Comparison of ENCODE assay signal across 11 mouse cellular contexts in the genomic region with DNA sequence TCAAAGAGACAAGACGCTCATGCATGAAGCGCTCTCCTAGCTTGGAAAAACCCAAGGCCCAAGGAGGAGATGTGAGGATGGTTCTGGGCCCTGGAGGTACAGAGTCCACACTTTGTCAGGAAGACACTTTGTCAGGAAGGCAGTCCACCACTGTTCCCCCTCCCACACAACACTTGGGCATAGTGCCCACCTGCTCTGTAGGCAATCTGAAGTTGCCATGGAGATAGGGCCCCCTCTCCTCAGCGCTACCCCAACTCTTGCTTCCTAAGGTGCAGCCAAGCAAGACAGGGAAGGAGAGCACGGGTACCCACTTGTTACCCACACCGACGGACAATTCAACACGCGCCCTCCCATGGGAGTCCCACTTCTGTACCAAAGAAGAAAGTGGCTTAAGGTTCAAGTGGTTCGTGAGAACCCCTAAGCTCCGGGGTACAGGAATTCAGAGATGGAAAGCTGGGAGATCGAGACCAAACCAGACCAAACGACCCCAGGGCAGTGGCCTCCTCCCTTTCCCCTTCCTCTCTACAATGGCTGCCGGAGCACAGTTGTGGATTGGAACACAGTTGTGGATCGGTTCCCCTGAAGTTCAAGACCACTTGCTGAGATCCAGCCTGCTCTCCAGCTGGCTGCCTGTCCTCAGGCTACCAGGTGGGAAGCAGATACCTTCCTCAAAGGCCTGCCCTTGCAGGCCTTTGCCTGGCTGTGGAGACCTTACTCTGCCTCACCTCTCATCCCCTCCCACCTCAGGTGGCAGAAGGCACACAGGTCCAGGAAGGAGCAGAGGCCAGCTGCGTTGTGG. TPM values are rescaled to one million over a fixed set of nuclear protein-coding genes. Genes with fewer than 3 reads are reported as not detected.
DNase-seq lines count a peak whose midpoint lies in the region; ATAC-seq and TF ChIP-seq lines count a peak whose summit lies in the region.
"Had no signal": no experiment of that assay in that cellular context is flagged by ENCODE, and none has a peak within 500 bp of the region (broad histone marks: within the 10 kb centered on the region; RNA-seq: fewer than 3 reads in every experiment).

No protein-coding gene starts in this region.

- H3K4me1 ChIP-seq in heart, embryonic 14.5 days (ENCODE audit: control insufficient read depth in 2 of 2, insufficient read depth in 2 of 2, low read length in 2 of 2): peaks cover 43 to 53% of the 10 kb centered on the region in 2 experiments
- peaks cover 56% of the 10 kb centered on the region for H3K4me1 ChIP-seq in heart, postnatal 0 days (ENCODE audit: control insufficient read depth, insufficient read depth)
- H3K4me1 ChIP-seq in small intestine, adult 2 months (ENCODE audit: control insufficient read depth, insufficient read depth, insufficient read length, low read length): peaks cover 18% of the 10 kb centered on the region

- H3K4me3 ChIP-seq in heart, embryonic 14.5 days (ENCODE audit: control insufficient read depth in 1 of 2, insufficient read depth in 1 of 2, low read depth in 1 of 2, low read length in 2 of 2): no peak overlapping the region
- no peak overlapping the region for H3K4me3 ChIP-seq in heart, postnatal 0 days (ENCODE audit: low read depth, low read length)
- H3K4me3 ChIP-seq in small intestine, adult 2 months (ENCODE audit: low read depth, low read length): no peak overlapping the region

- no peak for TF ChIP-seq POLR2A in small intestine, adult 2 months (IDR thresholded peaks at IDR 0.05; ENCODE audit: low read depth, low read length)

- DNase-seq in heart, postnatal 14 days: no peak
- peak; percentile 13 to 24 for DNase-seq in lung, postnatal 4 days
- DNase-seq in lung, adult 18-20 months: no peak
- no peak for DNase-seq in heart, postnatal 0 days (ENCODE audit: low spot score)
- DNase-seq in frontal cortex, postnatal 10 days (ENCODE audit: low spot score in 2 of 2): no peak
- no peak for DNase-seq in ovary, adult 18-20 months (ENCODE audit: low spot score)
- DNase-seq: adrenal gland, adult 8-10 months; cerebellum, postnatal 36 days had no signal

- 81% methylated on average over 15 of the region's 15 CpGs for WGBS in heart, embryonic 14.5 days
- WGBS in heart, postnatal 0 days: 88% methylated on average over 15 of the region's 15 CpGs
- WGBS in small intestine, adult 2 months: 78% methylated on average over 15 of the region's 15 CpGs

- H3K36me3 ChIP-seq in heart, embryonic 14.5 days (ENCODE audit: control insufficient read depth, insufficient read depth, low read length): peaks cover 8% of the 10 kb centered on the region; the same call in 1 of the 2 replicates
- H3K36me3 ChIP-seq in heart, postnatal 0 days (replicated peaks; ENCODE audit: control insufficient read depth, insufficient read depth, low read length): 0 out of 2 replicates have a peak, but pooled peaks cover 3% of the 10 kb centered on the region
- no peaks in the 10 kb centered on the region for H3K36me3 ChIP-seq in small intestine, adult 2 months (ENCODE audit: control insufficient read depth, insufficient read depth, low read length)

- H3K27me3 ChIP-seq in heart, embryonic 14.5 days (ENCODE audit: control insufficient read depth, insufficient read depth, low read length): no peaks in the 10 kb centered on the region
- 0 out of 2 replicates have a peak, but pooled peaks cover 2% of the 10 kb centered on the region for H3K27me3 ChIP-seq in heart, postnatal 0 days (ENCODE audit: control insufficient read depth, insufficient read depth, low read length)
- H3K27me3 ChIP-seq in small intestine, adult 2 months (ENCODE audit: control insufficient read depth, insufficient read depth, low read length): no peaks in the 10 kb centered on the region

- TF ChIP-seq CTCF in heart, postnatal 0 days (IDR thresholded peaks at IDR 0.05; ENCODE audit: low read depth): no peak
- TF ChIP-seq CTCF in small intestine, adult 2 months (IDR thresholded peaks at IDR 0.05; ENCODE audit: extremely low read depth, insufficient read length, insufficient replicate concordance, low read depth, low read length): no peak

- no peak overlapping the region for H3K4me2 ChIP-seq in heart, embryonic 14.5 days (ENCODE audit: low read length)
- H3K4me2 ChIP-seq in heart, postnatal 0 days (ENCODE audit: low read depth, low read length): no peak overlapping the region

- ATAC-seq in heart, embryonic 14.5 days (ENCODE audit: insufficient number of reproducible peaks, insufficient read depth, low FRiP score, low read depth): no peak
- ATAC-seq in heart, postnatal 0 days (ENCODE audit: insufficient read depth, low read depth): no peak

- H3K9me3 ChIP-seq in heart, embryonic 14.5 days (ENCODE audit: control insufficient read depth, low read length): no peaks in the 10 kb centered on the region
- no peaks in the 10 kb centered on the region for H3K9me3 ChIP-seq in heart, postnatal 0 days (replicated peaks; ENCODE audit: control insufficient read depth, low read length)

- TF ChIP-seq EP300 in heart, postnatal 0 days (IDR thresholded peaks at IDR 0.05; ENCODE audit: low read depth): no peak

- H3K9ac ChIP-seq in heart, embryonic 14.5 days (ENCODE audit: low read length): peak overlapping the region; percentile 41; the same call in 1 of the 2 replicates
- no peak overlapping the region for H3K9ac ChIP-seq in heart, postnatal 0 days (replicated peaks; ENCODE audit: low read depth, low read length)
- H3K9ac ChIP-seq: liver, embryonic 14.5 days had no signal

- intact Hi-C loops in heart, postnatal 14 days (cut with DNase I): no loop called here

- H3K27ac ChIP-seq in heart, embryonic 14.5 days (replicated peaks in 1 of 2; ENCODE audit: control insufficient read depth in 1 of 2, insufficient read depth in 1 of 2, low read depth in 2 of 2, low read length in 2 of 2): peak overlapping the region; percentile 18 to 57
- H3K27ac ChIP-seq in heart, postnatal 0 days (ENCODE audit: low read depth): peak overlapping the region; percentile 73
- peak overlapping the region; percentile 24 for H3K27ac ChIP-seq in small intestine, adult 2 months (ENCODE audit: insufficient read depth, low read depth, low read length)
- H3K27ac ChIP-seq: liver, embryonic 14.5 days had no signal

RNA-seq across cellular contexts. Expression of a gene that starts 6.3 kb away (rescaled TPM):
- 30.5 and 32.7 TPM in 2 replicates for polyA plus RNA-seq in heart, embryonic 14.5 days (2014; fragmentation: Nextera tagmentation; extraction: Ambion mirVana)
- 10 to 100 TPM; 43.1 to 63.7 TPM for total RNA-seq in heart, postnatal 14 days (2021)
- total RNA-seq in heart, postnatal 0 days (2014; rRNA removed; ENCODE audit: low replicate concordance): 69.6 and 95.7 TPM in 2 replicates
- polyA plus RNA-seq in heart, postnatal 0 days (2015; fragmentation: Nextera tagmentation; extraction: Ambion mirVana): 16.6 and 16.9 TPM in 2 replicates
- 36.0 and 41.7 TPM in 2 replicates for polyA plus RNA-seq in small intestine, adult 2 months (2012; rRNA removed)

RNA-seq across cellular contexts. Expression of a gene that starts 37.8 kb away (rescaled TPM):
- polyA plus RNA-seq in heart, embryonic 14.5 days (2014; fragmentation: Nextera tagmentation; extraction: Ambion mirVana): 386 and 447 TPM in 2 replicates
- total RNA-seq in heart, postnatal 14 days (2021): 100 to 1,000 TPM; 460 to 507 TPM
- 706 and 957 TPM in 2 replicates for total RNA-seq in heart, postnatal 0 days (2014; rRNA removed; ENCODE audit: low replicate concordance)
- polyA plus RNA-seq in heart, postnatal 0 days (2015; fragmentation: Nextera tagmentation; extraction: Ambion mirVana): 356 and 378 TPM in 2 replicates
- polyA plus RNA-seq in small intestine, adult 2 months (2012; rRNA removed): 2,052 and 2,413 TPM in 2 replicates

RNA-seq across cellular contexts. Expression of a gene that starts 48.1 kb away (rescaled TPM):
- 102 and 109 TPM in 2 replicates for polyA plus RNA-seq in heart, embryonic 14.5 days (2014; fragmentation: Nextera tagmentation; extraction: Ambion mirVana)
- total RNA-seq in heart, postnatal 14 days (2021): 10 to 100 TPM; 87.1 to 95.9 TPM
- 74.5 and 115 TPM in 2 replicates for total RNA-seq in heart, postnatal 0 days (2014; rRNA removed; ENCODE audit: low replicate concordance)
- polyA plus RNA-seq in heart, postnatal 0 days (2015; fragmentation: Nextera tagmentation; extraction: Ambion mirVana): 130 and 156 TPM in 2 replicates
- 103 and 148 TPM in 2 replicates for polyA plus RNA-seq in small intestine, adult 2 months (2012; rRNA removed)

RNA-seq across cellular contexts. Expression of a gene that starts 54.0 kb away (rescaled TPM):
- polyA plus RNA-seq in heart, embryonic 14.5 days (2014; fragmentation: Nextera tagmentation; extraction: Ambion mirVana): 15.1 and 16.1 TPM in 2 replicates
- 10 to 100 TPM; 14.3 to 14.6 TPM for total RNA-seq in heart, postnatal 14 days (2021)
- total RNA-seq in heart, postnatal 0 days (2014; rRNA removed; ENCODE audit: low replicate concordance): 14.6 and 15.3 TPM in 2 replicates
- 6.2 and 6.5 TPM in 2 replicates for polyA plus RNA-seq in heart, postnatal 0 days (2015; fragmentation: Nextera tagmentation; extraction: Ambion mirVana)
- polyA plus RNA-seq in small intestine, adult 2 months (2012; rRNA removed): 15.3 and 32.0 TPM in 2 replicates

Comparison
In these comparisons a context has a peak if more than half of its experiments do, and no peak if none do; other contexts are left out.
1. DNase-seq: peak in lung, postnatal 4 days (2 of 2); none in heart, postnatal 14 days (0 of 2), lung, adult 18-20 months (0 of 2), heart, postnatal 0 days (single experiment), frontal cortex, postnatal 10 days (0 of 2) and ovary, adult 18-20 months (single experiment).
2. Peak in every context shown above with its lines, with median percentiles within 50 percentile points of each other: H3K27ac ChIP-seq.